Mouse (Mus musculus) hindbrain, embryonic 11.5 days (tissue): ENCODE measurements around the gene Fetub. TPM values are rescaled to one million over a fixed set of nuclear protein-coding genes. Genes with fewer than 3 reads are reported as not detected.

Experiments used
- ATAC-seq: fragments of 200-750 bp; cut with Nextera tagmentation; 2 replicates; pipeline ENCODE4 v1.8.0; 2017; ENCODE audit warnings: mild to moderate bottlenecking, moderate TSS enrichment, moderate library complexity; ENCODE audit not compliant: low FRiP score
- DNase-seq: peaks from one replicate; pipeline ENCODE4 v3.0.0-alpha.2; 2015; ENCODE audit warnings: low spot score
- H3K27ac ChIP-seq: fragments of 300-500 bp; sonication (generic); 2 replicates; pipeline ENCODE4 v1.5.1; 2014; ENCODE audit warnings: mild to moderate bottlenecking, low read depth, low read length
- H3K27me3 ChIP-seq: fragments of 300-500 bp; sonication (generic); 2 replicates; pipeline ENCODE4 v1.6.1; 2014; ENCODE audit warnings: mild to moderate bottlenecking, low read length, moderate library complexity, mixed read lengths; ENCODE audit not compliant: control insufficient read depth, insufficient read depth
- H3K36me3 ChIP-seq: fragments of 300-500 bp; sonication (generic); 2 replicates; pipeline ENCODE4 v1.6.1; 2014; ENCODE audit warnings: mild to moderate bottlenecking, low read length, moderate library complexity, mixed read lengths; ENCODE audit not compliant: control insufficient read depth, insufficient read depth
- H3K4me1 ChIP-seq: fragments of 300-500 bp; sonication (generic); replicated peaks from 2 replicates; pipeline ENCODE4 v1.6.1; 2014; ENCODE audit warnings: low read length, mixed read lengths; ENCODE audit not compliant: control insufficient read depth, insufficient read depth
- H3K4me2 ChIP-seq: fragments of 300-500 bp; sonication (generic); replicated peaks from 2 replicates; pipeline ENCODE4 v1.6.1; 2014; ENCODE audit warnings: mild to moderate bottlenecking, low read depth, low read length
- H3K4me3 ChIP-seq: fragments of 300-500 bp; sonication (generic); 2 replicates; pipeline ENCODE4 v1.5.1; 2014; ENCODE audit warnings: low read depth, low read length
- H3K9ac ChIP-seq: fragments of 300-500 bp; sonication (generic); 2 replicates; pipeline ENCODE4 v1.6.1; 2014; ENCODE audit warnings: low read depth, low read length
- H3K9me3 ChIP-seq: fragments of 300-500 bp; sonication (generic); 2 replicates; pipeline ENCODE4 v1.6.1; 2016; ENCODE audit warnings: low read length; ENCODE audit not compliant: control insufficient read depth
- WGBS: fragments of 180-500 bp; shearing (Covaris S2); extraction: QIAGEN DNeasy Blood & Tissue Kit; methylation state at CpG from one replicate; pipeline ENCODE4 v1.1.7; 2014; 5-methylcytosine and 5-hydroxymethylcytosine counted together
- polyA plus RNA-seq: library from polyadenylated mRNA; unstranded; fragments of >200 nt; fragmentation: Nextera tagmentation; extraction: Ambion mirVana; gene quantifications from 2 replicates; pipeline ENCODE4 v1.2.1, GENCODE M21; 2014

Fetub gene
- polyA plus RNA-seq, 1 experiment from 2014 or later, result not detected

- Histone ChIP-seq H3K27me3 (no peaks in the 10 kb centered on the region), H3K36me3 (no peaks in the 10 kb centered on the region), H3K4me2 (no peak overlapping the region), H3K4me3 (no peak overlapping the region), H3K9me3 (no peaks in the 10 kb centered on the region), H3K27ac (no peak overlapping the region), H3K4me1 (no peaks in the 10 kb centered on the region), H3K9ac (no peak overlapping the region)
- no peak for ATAC-seq
- WGBS, result 84% methylated on average over 1 of the region's 1 CpGs
- DNase-seq, result no peak
Observed at GRCm38 (mm10) chr16:22967383-22968030, 49.4 kb downstream of the Fetub start.

Other genes with a start within 250 kb of the Fetub start
- gene Crygs, start 106.8 kb upstream of the Fetub start, polyA plus RNA-seq, result 0.26 TPM in 1 of 2 replicates, not detected in the other
- gene Tbccd1, start 60.7 kb upstream of the Fetub start, polyA plus RNA-seq, result 33.6 and 36.1 TPM in 2 replicates
- gene Dnajb11, start 60.5 kb upstream of the Fetub start, polyA plus RNA-seq, result 115 and 116 TPM in 2 replicates
- 0.11 TPM in 1 of 2 replicates, not detected in the other for gene Ahsg, start 27.1 kb upstream of the Fetub start, polyA plus RNA-seq
- gene Hrg, start 32.7 kb downstream of the Fetub start, polyA plus RNA-seq, result 0.08 and 0.36 TPM in 2 replicates
- not detected in 2 replicates for gene Kng2, start 111.1 kb downstream of the Fetub start, polyA plus RNA-seq
- gene Kng1, start 139.5 kb downstream of the Fetub start, polyA plus RNA-seq, result 0.10 TPM in 1 of 2 replicates, not detected in the other
- 230 and 239 TPM in 2 replicates for gene Eif4a2, start 189.1 kb downstream of the Fetub start, polyA plus RNA-seq
- gene Rfc4, start 209.4 kb downstream of the Fetub start, polyA plus RNA-seq, result 182 and 192 TPM in 2 replicates
- gene Adipoq, start 228.2 kb downstream of the Fetub start, polyA plus RNA-seq, result not detected in 2 replicates